Mouse (Mus musculus): ENCODE measurements around the gene Pakap.

Pakap gene

GRCm38 (mm10) chr4:57570229-57570628 is 2.2 kb downstream of the Pakap start:
- no peak for DNase-seq (ENCODE audit: extremely low read depth, insufficient read length, low spot score)

- no peak for DNase-seq (ENCODE audit: extremely low read depth, insufficient read length, low spot score)
Measured at GRCm38 (mm10) chr4:57574181-57574580, 6.2 kb downstream of the Pakap start.

DNA sequence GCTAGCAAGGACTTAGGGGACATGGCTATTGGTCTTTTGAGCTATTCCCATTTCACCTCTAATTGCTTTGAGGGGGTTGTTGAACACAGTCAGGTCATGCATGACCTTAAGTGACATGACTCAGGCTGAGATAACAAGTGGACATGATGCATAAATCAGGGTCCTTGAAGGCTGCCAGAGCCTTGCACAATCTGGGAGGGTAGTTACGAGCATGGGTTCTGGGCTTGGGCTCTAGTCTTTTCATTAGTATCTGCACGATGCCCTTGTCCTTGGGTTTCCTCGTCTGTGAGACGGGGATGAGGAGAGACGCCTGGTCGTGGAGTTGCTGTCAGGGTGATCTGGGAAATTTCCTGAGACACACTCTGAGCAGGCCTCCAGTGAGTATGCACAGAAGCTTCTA is 6.7 kb downstream of the Pakap start:
- no peak for DNase-seq (ENCODE audit: extremely low read depth, insufficient read length, low spot score)

- DNase-seq (ENCODE audit: extremely low read depth, insufficient read length, low spot score), result no peak
Measured at GRCm38 (mm10) chr4:57575686-57576085, 7.7 kb downstream of the Pakap start.

DNA sequence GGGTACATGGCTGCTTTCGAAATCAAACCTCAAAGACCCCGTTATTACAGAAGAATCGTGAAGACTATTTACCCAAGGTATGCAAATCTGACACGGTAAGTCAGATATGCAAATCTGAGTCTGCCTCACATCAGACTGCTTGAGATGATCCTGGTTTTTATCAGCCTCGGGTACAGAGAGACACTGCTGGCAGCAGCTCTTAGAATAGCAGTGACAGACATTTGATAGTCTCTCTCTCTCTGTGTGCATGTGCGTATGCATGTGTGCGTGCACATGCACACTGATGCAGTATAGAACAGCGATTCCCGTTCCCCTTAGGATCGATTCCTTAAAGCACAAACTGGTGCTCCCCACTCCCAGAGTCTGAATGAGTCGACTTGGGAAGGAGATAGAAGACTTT is 8.1 kb downstream of the Pakap start:
- DNase-seq (ENCODE audit: extremely low read depth, insufficient read length, low spot score), result no peak

DNA sequence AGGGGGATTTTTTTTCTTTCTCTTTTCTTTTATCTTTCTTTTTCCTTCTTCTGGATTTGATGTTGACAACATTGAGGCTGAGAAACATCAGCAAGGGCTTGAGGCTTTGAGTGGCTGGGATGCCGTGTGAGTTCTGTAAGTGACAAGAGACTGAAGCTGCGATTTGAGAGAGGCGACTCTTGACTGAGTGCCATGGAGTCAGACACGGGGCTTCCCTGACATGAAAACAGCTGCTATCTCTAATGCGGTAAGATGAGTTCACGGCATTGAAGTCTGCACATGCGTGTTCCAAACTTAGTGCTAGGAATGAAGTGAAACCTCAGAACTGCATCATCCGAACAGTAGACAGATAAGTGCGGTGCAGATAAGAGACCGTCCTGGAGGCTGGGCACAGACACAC is 11.7 kb downstream of the Pakap start:
- DNase-seq (ENCODE audit: extremely low read depth, insufficient read length, low spot score), result no peak

DNA sequence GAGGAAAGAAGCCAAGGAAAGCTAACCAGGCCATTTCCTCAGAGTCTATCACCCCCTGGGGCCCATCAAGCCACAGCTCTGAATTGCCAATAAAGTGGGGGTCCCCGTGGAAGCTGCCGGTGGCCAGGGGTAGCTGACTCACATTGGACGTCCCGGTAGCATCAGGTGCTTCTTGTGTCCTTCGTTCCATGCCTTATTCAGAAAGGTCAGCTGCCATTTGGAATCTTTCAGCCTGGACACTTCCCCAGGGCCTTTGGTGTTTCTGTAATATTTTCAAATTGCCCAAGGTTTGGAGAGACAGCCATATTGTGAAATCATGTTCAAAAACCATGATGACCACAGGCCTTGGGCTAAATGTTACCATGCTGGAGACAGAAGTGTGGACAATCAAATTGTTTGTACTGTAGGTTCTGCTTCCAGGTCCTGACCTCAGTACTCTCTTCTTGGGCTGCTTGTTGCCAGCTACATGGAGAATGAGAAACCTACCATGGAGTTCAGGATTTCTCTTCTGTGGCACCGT is 17.4 kb downstream of the Pakap start:
- no peak for DNase-seq (ENCODE audit: extremely low read depth, insufficient read length, low spot score)

DNA sequence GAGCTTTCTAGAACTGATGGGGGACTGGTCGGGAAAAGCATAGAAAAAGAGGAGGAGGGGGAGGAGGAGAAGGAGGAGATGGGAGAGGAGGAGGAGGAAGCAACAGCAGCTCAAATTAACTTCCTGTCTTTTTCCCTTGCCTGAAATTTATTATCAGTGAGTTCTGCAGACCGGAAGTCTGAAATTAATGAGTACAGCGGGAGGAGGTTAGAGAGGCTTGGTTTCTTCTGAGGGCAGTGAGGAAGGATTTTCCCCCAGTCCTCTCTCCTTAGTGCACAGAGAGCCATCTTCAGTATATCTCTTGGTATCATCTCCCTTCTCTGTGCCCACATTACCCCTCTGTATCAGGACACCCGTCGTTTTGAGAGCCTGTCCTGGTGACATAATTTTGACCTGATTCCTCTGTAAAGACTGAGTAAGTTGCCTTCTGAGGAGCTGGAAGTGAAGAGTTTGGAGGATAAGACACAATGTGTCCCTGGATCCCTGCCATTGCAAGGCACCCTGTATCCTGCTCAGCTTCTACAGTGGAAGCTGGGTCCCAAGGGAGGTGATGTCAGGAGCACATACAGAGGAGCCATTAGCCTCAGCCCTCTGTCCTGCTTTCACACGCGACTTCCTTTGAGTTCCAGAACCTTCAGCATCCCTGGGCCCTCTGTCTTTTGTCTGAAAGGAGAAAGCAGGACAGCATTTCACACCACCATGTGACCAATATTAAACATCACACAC is 19.1 kb downstream of the Pakap start:
- no peak for DNase-seq (ENCODE audit: extremely low read depth, insufficient read length, low spot score)

GRCm38 (mm10) chr4:57588356-57588755 is 20.4 kb downstream of the Pakap start:
- DNase-seq (ENCODE audit: extremely low read depth, insufficient read length, low spot score), result peak; percentile 36

DNA sequence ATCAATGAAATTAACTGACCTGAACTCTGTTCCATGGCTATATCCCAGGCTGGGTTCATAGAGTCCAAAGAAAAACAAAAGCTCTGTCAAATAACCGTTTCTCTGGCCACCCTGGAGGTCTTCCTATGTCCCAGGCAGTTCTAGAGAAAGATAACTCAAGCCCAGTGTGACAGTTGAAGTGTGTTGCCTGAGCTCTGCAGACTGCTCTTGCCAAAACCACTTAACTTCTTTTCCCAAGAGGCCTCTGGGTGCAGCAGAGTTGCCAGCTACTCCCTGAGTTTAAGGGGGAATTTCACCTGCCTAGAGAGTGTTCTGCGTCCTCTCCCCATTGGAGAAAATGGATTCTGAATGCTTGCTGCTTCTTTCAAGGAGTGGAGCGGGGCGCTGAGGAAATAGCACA is 24.8 kb downstream of the Pakap start:
- DNase-seq (ENCODE audit: extremely low read depth, insufficient read length, low spot score), result no peak

DNA sequence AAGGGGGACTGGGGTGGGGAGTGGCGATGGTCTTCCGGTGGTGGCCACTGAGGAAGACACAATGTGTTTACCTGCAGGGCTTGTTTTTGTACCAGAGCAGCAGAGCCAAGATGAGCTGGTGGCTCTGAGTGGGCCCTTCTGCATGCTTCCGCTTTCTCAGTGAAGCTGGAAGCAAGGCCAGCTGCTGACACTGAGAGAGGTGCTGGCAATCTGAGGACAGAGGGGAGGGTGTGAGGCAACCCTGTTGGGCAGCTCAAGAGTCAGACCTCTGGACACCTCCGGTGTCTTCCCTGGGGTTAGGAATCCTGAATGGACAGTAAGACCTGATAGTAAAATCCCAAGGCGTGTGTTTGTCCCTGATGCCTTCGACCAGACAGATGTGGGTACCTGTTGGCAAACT is 32.0 kb downstream of the Pakap start:
- DNase-seq (ENCODE audit: extremely low read depth, insufficient read length, low spot score), result no peak

DNA sequence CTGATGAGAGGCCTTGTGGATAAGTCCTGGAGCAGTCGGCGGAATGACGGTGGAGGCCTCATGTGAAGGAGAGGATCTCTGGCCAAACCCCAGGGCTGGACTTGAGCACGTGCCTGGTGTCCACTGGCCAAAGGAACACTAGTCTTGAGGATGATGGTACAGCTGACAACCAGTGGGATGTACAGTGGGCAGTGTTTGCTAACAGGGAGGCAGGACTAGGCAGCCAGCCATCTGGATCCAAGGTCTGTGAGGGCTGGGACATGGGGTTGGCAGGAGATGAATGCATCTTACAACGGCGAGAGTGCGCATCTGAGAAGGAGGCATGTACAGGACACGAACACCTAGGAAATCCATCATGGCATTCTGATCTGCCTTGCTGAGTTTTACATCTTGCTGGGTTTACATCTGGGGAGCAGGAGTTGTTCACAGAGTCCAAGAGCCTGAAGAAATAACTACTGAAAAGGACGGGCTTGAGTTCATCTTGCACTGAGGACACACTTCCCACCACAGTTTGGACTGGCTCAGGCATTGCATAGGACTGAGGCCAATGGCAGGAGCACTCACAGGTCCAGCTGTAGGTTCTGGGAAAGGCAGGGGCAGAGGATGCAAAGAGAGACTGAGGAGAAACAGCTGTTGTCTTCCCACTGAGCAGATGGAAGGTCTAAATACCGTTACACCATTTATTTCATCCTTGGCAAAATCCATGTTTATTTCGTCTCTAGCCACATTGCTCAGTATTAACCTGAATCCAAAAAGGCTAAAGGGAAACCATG is 32.9 kb downstream of the Pakap start:
- no peak for DNase-seq (ENCODE audit: extremely low read depth, insufficient read length, low spot score)

DNA sequence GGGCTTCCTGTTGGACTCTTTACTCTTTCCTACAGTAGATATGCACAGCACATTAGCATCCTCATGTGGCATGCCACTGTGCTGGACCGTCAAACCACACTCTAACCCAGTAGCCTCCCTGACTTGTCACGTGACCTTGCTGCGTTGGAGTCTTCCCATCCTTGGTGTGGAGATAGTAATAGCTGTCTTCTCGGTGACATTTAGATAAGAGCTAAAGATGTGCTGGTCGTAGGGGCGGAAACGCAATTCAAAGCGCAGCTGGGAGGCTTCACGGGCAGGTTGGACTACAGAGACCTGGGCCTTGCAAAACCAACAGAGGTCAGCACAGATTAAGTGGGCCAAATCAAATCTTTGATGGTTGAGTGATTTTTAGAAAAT is 33.5 kb downstream of the Pakap start:
- DNase-seq (ENCODE audit: extremely low read depth, insufficient read length, low spot score), result no peak

GRCm38 (mm10) chr4:57601903-57602617 is 34.1 kb downstream of the Pakap start:
- DNase-seq (ENCODE audit: extremely low read depth, insufficient read length, low spot score), result no peak

GRCm38 (mm10) chr4:57606258-57606657 is 38.3 kb downstream of the Pakap start:
- DNase-seq (ENCODE audit: extremely low read depth, insufficient read length, low spot score), result no peak

DNA sequence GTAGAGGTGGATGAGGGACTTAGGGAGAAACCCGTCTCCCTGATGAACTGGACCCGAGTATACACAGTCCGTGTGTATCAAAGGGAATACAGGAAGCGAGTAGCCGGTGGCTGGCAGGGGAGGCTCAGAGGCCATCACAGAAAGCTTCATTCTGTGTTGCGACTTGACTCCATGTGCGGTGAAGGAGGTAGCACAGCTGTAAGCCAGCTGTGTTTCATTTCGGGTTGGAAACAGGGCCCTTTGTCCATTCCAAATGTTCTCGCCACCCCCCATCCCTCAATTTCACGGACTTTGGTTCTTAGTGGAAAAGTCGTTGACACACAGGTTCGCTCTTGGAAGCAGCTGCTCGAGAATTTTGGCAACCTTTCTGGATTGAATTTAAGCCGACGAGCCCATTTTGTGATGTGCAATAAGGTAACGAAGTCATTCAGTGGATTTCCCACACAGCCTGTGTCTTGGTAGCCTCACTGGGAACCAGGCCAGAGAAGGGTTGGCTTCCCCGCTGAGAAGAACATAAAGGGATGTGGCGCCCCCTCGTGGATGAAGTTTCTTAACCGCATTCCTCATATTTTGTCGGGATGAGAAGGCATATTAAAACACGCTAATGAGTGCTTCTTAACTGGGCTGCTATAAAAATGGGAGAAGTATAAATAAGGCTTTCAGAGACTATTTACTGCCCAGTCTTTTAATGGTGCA is 39.4 kb downstream of the Pakap start:
- DNase-seq (ENCODE audit: extremely low read depth, insufficient read length, low spot score), result peak; percentile 53

- DNase-seq (ENCODE audit: extremely low read depth, insufficient read length, low spot score), result no peak
Measured at GRCm38 (mm10) chr4:57611303-57612077, 43.5 kb downstream of the Pakap start.

- no peak for DNase-seq (ENCODE audit: extremely low read depth, insufficient read length, low spot score)
Measured at GRCm38 (mm10) chr4:57612716-57613115, 44.7 kb downstream of the Pakap start.

DNA sequence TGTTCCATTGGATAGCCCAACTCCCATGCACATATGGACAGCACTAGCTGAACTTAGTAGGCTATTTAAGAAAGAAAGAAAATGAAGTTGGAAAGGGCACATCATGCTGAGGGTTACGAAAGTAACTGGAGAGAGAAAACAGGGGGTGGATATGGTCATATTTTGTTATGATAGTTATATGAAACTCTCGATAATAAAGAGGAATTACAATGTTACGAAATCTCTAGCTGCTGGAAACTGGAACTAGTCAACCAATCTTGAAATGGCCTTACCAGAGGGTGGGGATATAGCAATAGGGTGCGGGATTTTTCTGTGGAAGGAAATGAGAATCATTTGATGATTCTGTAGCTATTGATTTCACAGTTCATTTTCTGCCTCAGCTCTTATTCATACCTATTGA is 46.7 kb downstream of the Pakap start:
- no peak for DNase-seq (ENCODE audit: extremely low read depth, insufficient read length, low spot score)

- no peak for DNase-seq (ENCODE audit: extremely low read depth, insufficient read length, low spot score)
Measured at GRCm38 (mm10) chr4:57618743-57619142, 50.8 kb downstream of the Pakap start.
